Mouse (Mus musculus): ENCODE measurements around the gene Nr1h3.
"Not testable (repeated sequence)": the region's sequence is repeated elsewhere in the genome, so short reads cannot be mapped to it uniquely, and the experiment has no call there.

Nr1h3 gene

DNA sequence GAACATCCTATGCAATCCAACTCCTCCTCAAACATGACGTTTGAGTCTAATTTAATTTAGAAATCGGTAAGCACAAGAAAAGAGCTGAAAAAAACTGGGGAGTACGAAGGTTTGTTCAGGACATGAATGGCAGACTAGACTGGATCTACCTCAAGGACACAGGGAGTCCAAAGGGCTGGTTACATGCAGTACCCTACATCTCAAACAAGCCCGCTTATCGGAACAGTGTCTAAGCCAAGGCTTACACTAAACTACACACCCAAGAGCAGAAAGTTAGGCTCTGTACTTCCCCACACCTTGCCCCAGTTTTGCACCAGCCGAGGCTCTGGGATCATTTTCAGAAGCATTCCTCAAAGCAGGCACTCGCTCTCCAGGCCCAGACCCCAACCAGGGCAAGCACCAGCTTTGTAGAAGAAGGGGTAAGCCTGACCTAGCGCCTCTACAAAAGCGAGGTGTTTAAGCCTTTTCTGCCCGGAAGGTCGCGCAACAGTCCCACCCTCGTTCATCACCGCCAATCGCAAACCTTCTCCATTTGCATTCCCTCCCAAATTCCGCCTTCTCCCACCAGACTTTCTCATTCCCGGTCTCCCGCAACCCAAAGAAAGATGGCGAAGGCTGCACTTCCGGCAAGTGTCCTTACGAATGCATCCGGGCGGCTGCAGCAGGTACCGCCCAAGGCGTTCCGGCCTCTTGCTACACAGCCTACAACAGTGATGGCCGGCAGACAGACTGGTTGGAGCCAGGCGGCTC, at the start of gene Nr1h3, which contains the start of gene Acp2:
Gene Nr1h3, minus strand, starts transcription at position 613 of the 750 bp plus-strand sequence.
Gene Acp2, plus strand, starts transcription at position 664 of the 750 bp plus-strand sequence.
- peak; percentile 83 to 87 for DNase-seq (ENCODE audit: low spot score in 2 of 2)

DNA sequence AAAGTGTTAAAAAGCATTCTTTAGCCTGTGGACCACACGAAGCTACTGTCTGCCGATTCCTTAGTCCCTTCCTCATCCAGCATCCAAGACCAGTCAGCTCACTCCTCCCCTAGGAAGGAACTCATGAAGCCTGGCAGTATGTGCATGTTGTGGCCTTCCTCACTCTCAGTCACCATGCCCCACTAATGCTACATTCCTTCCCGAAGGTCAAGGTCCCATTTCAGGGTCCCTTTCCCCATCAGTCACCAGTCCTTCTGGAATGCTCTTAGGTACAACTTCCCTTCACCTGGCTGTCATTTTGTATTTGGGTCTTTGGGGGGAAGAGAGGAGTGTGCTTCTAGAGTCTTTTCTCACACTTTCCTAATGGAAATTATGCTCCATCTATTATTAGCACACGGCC, 49.4 kb upstream of the Nr1h3 start:
- DNase-seq (ENCODE audit: low spot score in 2 of 2) = no peak

DNA sequence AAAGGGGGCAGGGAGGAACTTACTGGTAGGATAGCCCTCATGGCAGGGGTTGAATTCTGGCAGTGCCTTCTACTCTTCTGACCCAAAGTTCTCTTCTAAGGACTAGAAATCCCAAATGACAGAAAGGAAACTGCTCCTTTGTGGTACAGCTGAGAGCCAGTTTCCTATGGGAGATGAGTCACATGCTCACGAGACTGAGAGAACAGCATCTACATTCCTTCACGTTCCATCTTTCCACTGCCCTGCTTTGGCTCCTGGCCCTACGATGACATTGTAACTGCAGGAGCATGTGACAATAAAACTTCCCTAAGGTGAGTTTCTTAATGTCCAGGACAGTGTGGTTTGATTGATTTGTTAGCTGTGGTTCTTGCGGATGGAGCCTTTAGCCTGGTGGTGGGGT, 45.7 kb upstream of the Nr1h3 start:
- DNase-seq (ENCODE audit: low spot score in 2 of 2) = no peak

DNA sequence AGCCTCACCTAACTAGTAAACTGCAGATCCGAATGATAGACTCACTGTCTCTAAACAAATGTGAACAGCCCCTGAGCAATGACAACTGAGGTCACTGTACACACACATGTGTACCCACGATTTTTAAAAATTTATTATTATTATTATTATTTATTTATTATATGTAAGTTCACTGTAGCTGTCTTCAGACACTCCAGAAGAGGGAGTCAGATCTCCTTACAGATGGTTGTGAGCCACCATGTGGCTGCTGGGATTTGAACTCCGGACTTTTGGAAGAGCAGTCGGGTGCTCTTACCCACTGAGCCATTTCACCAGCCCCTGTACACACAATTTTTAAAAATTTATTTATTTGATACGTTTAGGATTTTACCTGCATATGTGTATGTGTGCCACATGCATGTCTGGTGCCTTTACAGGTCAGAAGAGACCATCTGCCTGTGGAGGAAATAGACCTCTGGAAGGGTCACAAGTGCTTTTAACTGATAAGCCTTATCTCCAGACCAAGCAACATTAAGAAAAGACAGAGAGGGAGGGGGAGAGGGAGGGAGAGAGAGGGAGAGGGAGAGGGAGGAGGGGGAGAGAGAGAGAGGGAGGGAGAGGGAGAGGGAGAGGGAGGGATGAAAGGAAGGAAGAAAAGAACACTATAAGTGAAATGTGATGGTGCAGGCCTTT, 42.1 kb upstream of the Nr1h3 start:
- DNase-seq (ENCODE audit: low spot score in 2 of 2) = no peak

DNA sequence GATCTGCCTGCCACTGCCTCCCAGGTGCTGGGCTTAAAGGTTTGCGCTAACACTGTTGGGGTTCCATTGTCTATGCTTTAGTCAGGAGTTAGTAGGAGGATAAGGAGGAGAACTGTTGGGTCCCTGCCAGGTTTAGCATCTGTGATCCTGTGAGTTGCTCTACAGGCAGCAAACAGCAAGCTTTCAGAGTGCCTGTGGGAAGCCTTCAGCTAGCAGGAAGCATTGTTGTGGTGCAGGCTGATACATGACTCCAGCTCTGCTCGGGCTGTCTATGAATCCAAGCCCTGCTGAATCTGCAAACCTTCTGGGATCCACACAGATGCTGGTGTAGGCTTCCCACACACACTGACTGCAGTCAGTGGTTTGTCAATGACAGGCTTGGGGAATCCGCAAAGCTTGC, 40.8 kb upstream of the Nr1h3 start:
- no peak for DNase-seq (ENCODE audit: low spot score in 2 of 2)

DNA sequence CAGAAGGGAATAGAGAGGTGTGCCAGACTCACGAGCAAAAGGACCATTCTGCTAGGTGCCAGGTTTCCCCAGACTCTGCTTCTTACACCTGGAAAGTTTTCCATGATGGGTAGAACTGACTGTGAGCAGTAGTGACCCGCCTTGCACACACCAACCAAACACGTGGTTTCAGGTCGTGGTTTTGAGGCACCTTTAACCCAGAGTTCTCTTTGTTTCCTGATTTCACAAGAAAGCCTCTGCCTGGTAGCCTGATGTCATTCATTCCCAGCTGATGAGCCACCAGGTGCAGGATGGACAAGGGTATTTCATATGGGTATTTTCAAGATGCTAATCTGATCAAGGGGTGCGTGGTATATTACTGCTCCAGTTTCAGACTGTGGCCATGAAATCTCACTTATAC, 39.9 kb upstream of the Nr1h3 start:
- DNase-seq (ENCODE audit: low spot score in 2 of 2) = no peak

DNA sequence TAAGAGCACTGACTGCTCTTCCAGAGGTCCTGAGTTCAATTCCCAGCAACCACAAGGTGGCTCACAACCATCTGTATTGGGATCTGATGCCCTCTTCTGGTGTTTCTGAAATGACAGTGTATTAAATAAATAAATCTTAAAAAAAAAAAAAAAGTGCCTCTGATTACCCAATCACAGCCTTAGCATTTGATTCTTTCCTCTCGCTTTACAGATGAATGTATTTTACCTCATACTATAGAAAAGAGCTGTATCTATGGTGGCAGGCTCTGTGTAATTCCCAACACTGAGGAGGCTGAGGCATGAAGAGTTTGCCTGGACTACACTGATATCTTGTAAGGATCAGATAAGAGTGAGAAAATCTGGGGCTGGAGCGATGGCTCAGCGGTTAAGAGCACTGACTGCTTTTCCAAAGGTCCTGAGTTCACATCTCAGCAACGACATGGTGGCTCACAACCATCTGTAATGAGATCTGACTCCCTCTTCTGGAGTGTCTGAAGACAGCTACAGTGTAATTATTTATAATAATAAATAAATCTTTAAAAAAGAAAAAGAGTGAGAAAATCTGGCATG, 35.0 kb upstream of the Nr1h3 start:
- not testable (repeated sequence) for DNase-seq (ENCODE audit: low spot score in 2 of 2)

DNA sequence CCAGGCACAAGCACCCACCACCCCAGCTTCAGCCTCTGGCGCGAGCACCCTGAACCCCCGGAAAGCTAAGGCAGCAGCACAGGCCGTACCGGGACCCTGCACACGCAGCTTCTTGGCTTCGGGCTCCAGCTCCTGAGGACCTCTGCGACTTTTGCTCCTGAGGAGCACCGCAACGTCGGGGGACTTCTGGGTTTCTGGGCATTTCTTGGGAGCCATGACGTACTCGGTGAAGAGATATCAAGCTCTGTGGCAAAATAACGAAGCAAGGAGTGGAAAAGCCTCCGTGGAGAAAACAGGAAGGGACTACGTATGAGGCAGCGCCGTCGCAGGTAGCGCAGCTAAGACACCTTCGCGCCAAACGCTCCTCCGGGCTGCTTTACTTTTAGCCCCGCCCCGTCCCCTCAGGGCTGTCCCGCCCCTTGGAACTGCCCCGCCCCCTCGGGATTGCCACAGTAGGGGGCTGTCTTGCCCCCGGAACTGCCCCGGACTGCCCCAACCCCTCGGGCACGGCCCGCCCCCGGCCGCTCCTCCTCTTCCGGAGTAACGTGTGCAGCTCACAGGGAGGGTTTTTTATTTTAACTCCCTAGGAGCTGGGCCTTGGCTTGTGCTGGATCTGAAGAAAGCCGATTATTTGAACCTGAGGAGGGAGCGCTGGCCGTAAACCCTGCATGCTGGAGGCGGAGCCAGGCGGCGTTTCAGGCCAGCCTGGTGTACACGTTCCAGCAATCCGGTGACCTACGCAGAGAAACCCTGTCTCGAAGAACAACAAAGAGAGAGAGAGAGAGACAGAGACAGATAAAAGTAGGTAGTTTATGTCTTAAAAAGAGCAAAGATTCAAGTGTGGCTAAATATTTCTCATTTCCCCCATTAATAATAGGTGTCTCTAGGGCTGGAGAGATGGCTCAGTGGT, 34.2 kb upstream of the Nr1h3 start, which contains the start of gene Ddb2:
Gene Ddb2, minus strand, starts transcription at position 382 of the 910 bp plus-strand sequence.
- peak; percentile 93 for DNase-seq (ENCODE audit: low spot score in 2 of 2)

DNA sequence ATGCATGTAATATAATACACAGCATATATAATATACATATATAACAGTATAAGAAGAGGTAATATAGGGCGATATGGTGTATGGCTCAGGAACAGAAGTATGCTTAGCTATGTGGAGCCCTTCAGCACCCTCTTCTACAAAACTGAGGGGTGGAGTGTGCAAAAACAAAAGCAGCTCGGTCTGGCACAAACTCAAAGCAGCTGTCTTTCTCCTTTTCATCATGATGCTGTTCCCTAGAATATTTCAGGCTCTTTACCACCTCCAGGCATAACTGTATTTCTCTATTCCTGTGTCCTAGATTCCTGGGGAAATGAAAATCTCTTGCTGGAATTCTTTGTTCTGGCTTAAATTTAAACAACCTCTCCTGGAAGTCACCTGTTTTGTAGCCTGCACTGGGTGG, 27.1 kb upstream of the Nr1h3 start:
- no peak for DNase-seq (ENCODE audit: low spot score in 2 of 2)

DNA sequence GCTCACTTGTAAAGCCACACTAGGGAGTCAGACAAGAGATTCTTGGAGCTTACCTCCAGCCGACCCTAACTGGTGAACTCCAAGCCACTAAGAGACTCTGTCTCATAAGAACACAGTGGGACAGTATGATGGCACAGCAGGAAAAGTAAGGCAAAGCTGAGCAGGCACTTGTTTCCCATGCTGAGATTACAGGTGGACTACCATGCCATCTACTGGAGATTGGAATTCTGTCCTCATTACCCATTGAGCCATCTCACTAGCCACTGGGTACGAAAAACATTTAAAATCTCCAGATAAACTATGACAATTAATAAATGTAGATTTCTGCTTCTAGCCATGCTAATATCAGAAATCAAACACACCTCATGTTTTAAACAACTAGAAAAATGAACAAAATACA, 21.0 kb upstream of the Nr1h3 start:
- DNase-seq (ENCODE audit: low spot score in 2 of 2) = no peak

DNA sequence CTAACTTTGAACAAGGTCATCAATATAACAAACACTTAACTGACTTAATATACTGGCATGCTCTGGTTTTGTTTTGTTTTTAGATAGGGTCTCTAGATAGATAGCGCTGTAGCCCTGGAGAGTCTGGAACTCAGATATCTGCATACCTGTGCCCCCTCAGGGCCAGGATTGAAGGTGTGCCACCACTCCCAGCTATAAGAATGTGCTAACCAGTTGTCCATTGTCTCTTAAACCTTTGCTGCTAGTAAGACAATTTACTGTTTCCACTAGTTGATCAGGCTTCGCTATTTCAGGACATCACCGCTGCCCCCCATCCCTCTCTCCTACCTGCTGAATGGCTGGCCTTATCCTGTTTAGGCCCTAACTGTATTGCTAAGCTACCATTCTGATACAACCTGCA, 17.9 kb upstream of the Nr1h3 start:
- no peak for DNase-seq (ENCODE audit: low spot score in 2 of 2)

DNA sequence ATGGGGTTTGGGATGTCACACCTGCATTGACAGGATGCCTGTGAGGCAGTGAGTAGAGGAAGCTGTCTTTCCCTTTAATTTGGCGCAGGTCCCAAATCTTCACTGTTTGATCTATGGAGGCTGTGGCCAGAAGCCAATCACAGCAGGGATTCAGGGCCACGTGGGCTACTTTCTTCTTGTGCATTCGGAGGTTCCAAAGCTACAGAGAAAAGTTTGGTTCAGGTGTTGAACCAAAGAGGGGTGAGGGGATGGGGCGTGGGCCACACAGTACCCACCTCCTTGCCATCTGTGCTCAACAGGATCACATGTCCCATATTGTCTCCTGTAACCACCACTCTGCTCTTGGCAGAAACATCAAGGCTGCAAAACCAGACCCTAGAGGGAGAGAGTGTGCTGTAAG, 14.4 kb upstream of the Nr1h3 start:
- no peak for DNase-seq (ENCODE audit: low spot score in 2 of 2)

DNA sequence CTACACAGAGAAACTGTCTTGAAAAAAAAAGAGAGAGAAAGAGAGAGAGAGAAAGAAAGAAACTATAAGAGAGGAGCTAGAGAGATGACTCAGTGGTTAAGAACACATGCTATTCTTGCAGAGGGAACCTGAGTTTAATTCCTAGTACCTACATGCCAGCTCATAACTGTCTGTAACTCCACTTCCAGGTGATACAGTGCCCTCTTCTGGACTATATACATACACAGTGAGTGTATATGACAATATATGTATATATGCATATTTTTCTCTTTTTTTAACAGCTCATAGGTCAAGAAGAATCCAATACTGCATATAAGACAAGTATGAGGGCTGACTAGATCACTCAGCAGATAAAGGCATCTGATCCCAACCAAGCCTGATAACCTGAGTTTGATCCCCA, 10.7 kb upstream of the Nr1h3 start:
- DNase-seq (ENCODE audit: low spot score in 2 of 2) = no peak

DNA sequence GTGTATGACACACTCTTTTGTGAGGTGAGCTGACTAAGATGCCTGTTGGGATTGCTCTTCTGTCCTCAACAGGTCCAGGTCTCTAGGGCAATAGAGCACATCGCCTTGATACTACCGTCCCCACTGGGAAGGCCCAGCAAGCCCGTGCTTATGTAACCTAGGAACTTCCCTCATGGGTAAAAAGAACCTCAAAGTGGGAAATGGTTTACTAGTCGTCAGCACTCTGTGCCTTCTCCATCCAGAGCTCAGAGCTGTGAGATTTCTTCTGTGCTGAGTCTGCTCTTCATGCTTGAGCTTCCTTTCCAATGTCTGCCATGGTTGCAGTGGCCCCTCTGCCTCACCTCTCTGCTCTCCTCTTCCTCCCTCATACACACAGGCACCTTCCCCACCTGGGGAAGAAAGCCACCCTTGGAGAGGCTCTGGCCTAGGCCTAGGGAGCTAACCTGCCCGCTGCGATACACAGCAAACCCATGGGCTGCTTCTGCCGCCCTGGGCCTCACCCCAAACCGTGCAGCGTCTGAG, 3.7 kb upstream of the Nr1h3 start:
- DNase-seq (ENCODE audit: low spot score in 2 of 2) = no peak

DNA sequence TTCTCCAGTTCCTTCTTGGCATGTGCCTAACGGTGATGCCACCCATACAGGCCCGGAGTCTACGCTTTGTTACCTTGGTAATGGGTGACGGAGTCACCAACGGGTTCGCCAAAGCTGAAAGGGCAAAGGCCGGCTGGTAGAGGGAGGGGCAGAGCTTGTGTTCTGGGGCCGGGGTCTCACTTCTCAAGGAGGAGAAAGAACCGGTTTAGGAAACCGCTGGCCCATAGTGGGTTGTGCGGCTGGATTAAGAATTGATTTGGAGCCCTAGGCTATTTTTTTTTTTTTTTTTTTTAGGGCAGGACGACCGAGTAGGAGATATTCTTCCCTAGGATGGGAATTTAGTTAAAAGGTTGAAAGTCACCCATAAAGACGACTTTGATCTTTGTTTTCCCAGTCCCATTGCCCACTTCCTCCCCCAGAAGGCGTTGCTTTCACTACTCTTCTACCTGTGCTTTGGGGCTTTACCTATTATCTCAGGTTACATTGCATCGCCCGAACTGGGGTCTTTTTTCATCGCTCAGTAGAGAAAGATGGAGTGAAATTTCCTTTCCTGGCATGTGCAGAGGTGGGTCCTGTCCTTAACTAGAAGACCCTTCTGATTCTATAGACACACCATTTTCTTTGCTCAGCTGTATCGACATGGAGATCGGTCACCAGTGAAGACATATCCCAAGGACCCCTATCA, 480 bp upstream of the Nr1h3 start:
- DNase-seq (ENCODE audit: low spot score in 2 of 2) = no peak

DNA sequence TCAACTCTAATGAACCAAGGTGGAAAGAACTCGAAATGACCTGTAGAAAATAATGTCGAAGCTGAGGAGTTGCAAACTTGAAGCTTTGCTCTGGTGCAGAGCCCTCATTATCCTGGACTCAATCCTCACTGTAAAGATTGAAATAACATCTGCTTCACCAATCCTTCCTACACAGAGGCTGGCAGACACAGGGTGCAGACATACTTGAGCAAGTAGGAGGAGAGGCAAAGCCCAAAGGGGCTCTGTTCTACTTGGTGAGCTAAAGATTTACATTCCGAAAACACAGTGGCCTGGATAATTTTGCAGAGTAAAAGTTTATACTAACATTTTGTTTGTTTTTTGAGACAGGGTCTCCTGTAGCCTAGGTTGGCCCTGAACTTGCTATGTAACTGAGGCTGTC, 3.7 kb downstream of the Nr1h3 start:
- DNase-seq (ENCODE audit: low spot score in 2 of 2) = no peak

DNA sequence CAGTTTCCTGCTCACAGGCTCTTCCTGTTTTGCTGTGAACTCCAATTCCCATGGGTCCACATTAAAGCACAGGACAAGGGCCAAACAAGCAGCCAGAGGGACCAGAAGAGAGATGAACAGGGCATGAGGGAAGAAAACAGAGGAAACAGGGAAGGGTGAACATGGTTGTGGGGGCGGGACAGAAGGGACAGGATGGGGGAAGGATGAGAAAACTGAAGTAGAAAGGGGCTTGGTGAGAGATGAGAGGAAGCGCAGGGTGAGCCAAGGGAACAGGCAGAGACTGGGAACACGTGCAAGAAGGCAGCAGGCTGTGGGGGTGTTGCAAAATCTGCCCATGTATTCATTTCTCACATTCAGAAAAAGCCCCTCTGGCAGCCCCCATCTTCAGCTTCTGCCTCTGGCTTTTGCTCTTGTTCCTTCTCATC, 6.0 kb downstream of the Nr1h3 start:
- peak in 1 of 2 experiments; percentile 28 for DNase-seq (ENCODE audit: low spot score in 2 of 2)

DNA sequence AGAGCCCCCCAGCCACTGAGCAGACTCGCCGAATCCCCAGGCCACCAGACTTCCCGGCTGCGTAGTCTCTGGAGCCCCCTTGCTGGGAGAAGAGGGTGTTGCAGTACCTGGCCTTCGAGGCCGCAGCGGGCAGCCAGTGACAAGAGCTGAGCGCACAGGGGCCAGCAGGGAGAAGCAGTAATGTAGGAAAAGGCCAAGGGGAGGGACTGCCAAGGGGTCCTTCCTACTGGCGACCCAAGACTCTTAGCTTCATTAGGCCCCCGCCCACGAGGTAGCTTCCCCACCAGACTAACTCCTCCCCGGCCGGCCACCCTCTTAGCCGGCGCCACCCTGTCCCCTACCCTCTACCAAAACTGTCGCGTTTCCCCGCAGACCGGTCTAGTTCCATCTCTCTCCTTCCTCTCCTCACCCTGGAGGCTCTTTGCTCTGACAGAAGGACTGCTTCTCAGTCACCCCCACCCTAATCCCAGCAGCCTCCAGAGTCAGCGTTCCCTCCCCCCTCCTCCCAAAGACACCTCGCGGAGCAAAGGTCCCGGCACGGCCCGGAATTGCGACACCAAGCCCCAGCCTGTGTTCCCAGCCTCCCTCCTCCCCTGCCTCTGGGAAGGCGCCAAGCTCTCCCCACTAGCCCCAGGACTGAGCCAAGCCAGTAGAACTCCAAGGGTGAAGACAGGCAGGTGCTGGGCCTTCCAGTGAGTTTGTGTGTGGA, 7.9 kb downstream of the Nr1h3 start:
- DNase-seq (ENCODE audit: low spot score in 2 of 2) = peak; percentile 46

DNA sequence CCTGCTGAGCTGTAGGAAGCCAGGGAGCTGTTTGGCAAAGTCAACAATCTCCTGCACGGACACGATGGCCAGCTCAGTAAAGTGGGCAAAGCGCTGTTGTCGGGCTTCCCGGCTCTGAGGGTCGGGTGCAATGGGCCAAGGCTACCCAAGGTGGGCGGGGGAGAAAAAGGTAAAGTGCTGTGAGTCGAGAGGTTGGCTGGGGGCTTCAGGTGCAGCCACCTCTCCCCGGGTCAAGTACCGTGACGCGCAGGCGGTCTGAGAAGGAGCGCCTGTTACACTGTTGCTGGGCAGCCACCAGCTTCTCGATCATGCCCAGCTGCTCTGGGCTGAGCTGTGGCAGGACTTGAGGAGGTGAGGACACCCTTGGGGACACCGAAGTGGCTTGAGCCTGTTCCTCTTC, 12.1 kb downstream of the Nr1h3 start:
- DNase-seq (ENCODE audit: low spot score in 2 of 2) = no peak

DNA sequence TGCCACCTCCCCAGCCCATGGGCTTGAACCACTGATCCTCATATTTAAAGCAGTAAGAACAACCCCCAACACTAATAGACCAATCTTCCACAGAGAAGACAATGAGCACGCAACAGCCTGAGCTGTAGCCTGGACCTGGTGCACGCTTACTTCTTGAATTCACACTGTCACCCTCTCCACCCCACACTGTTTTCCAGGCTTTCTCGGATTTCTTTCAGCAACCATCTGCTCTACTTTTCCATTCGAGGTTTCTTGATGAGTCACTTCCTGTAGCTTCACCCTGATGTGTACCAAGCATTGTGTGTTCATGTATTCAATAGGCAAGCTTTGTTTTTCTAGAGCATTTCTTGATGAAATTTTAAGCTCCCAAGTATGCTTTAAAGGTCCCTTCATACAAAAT, 15.2 kb downstream of the Nr1h3 start:
- DNase-seq (ENCODE audit: low spot score in 2 of 2) = no peak
